Mouse (Mus musculus): ENCODE measurements around the gene Auts2.

Auts2 gene

DNA sequence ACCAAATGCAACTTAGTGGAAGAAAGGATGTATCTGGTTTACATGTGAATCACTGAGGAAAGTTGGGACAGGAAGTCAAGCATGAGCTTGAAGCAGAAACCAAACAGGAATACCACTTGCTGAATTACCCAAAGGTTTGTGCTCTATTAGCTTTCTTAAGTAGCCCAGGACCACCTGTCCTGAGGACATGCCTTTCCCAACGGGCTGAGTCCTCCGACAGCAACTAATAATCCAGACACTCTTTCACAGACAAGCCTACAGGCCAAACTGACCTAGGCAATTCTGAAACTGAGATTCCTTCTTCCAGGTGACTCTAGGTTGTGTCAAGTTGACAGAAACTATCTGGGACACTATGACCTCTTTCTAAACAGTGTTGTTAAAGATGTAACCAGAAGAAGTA, 44.2 kb downstream of the Auts2 start:
- no peak for DNase-seq

DNA sequence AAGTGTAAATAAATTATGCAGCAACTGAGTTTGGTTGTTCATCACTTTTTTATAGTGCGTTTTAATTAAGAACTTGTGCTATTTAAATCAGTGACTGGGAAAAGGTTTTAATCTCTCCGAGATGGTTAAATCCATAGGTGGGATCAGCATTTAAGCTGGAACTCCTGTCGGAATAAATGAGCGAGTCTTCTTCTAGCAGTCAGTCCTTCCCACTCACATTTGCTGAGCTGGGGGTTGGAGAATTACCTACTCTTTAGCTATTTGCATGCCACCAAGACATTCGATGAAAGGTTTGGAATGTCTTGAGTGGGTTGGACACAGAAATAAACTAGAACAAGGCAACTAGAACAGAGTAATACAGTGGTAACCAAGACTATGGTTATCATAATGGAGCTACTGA, 45.1 kb downstream of the Auts2 start:
- no peak for DNase-seq

DNA sequence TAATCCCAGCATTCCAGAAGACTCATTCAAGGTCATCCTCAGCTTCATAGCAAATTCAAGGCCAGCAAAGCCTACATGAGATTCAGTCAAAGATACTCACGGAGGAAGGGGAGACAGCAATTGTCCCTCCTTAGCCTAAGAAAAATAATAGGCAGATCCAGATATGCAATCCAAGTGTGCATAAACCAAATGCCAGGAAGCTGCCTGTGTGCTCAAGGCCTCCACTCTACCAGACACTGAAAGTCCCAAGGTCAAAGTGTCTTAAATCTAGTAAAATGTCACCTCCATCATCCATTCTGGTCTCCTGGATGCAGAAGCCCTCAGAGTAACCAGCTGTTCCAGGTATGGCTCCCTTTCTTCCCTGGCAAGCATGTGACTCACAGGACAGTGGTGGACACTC, 50.4 kb downstream of the Auts2 start:
- DNase-seq, result no peak

DNA sequence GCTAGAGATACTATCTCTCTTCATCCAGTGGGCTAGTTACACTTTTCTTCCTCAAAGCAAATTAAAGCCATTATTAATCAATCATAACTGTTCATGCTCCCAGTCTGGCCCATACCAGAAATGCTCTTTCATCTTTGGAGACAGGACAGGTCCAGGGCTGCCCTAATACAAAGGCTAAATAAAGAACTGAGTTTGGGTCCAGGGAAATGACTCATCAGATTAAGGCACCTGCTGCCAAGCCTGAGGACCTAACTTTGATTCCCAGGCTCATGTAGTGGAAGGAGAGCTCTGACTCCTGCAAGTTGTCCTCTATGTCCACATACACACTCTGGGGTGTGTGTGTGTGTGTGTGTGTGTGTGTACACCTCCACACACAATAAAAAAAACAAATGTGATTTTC, 51.1 kb downstream of the Auts2 start:
- peak; percentile 41 for DNase-seq

DNA sequence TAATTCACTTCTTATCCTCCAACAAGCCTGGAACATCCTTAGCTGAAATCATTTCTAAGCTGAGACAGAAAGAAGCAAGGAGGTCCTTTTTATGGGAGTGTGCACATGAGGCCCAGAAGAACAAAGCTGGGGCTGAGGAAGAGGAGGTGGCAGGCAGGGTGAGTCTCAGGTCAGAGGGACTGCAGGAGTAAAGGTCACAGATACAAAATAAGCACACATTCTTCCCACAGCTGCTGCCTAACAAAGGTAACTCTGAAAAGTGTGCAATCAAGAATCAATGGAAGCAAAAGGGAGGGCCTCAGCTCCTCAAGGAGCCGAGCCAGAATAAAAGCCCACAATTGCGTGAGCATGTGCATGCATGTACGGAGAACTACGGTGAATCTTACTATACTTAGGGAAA, 51.6 kb downstream of the Auts2 start:
- no peak for DNase-seq

DNA sequence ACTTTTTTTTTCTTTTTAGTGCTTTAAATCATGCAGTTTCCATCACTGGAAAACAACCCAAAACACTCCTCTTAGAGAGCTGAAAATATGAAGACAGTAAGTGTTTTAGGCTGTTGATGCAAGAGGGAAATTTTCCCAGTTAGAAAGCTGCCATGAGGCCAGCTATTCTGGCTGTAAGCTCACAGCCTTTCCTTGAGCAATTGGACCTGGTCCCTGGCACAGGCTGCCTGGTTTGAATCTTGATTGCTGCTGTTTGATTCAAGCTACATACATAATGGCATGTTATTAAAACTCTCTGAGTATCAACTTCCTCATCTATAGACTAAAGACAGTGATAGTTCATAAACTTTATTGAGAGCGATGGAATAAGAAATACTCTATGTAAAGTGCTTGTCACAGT, 52.8 kb downstream of the Auts2 start:
- DNase-seq, result peak; percentile 28

GRCm38 (mm10) chr5:132489736-132490313, 53.3 kb downstream of the Auts2 start:
- DNase-seq, result no peak

- no peak for DNase-seq
These were observed 56.3 kb downstream of the Auts2 start for GRCm38 (mm10) chr5:132486831-132487230.

GRCm38 (mm10) chr5:132485994-132486393, 57.1 kb downstream of the Auts2 start:
- no peak for DNase-seq

GRCm38 (mm10) chr5:132485448-132485847, 57.7 kb downstream of the Auts2 start:
- DNase-seq, result no peak

- DNase-seq, result no peak
These were observed 61.7 kb downstream of the Auts2 start for GRCm38 (mm10) chr5:132481476-132481875.

GRCm38 (mm10) chr5:132480461-132480860, 62.7 kb downstream of the Auts2 start:
- DNase-seq, result no peak

DNA sequence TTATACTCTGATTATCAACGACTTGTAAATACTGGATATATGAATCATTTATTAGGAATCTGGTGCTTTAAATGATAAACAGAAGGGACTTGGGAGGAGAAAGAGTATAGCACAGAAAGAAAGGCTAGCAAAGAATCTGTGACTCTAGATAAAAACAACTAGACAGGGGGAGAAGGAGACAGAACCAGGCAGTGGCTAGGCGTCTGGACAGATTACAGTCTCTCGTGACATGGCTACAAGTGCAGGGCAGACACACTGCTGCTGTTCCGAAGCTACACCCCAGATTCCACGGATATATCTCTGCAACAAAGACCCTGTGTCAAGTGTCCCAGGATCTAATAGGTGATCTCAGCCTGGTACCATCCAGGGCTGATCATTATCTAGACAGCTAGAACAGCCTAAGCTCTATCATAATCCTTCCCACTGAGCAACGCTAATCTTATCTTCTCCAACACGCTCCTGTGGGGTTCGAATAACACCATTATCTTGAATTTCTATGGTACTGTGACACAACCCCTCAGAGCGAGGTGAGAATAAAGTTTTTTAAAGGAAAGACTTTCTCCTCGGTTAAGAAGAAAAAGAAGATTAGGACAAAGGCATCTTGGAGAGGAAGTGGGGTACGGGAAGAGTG, 63.8 kb downstream of the Auts2 start:
- no peak for DNase-seq

GRCm38 (mm10) chr5:132477533-132477932, 65.6 kb downstream of the Auts2 start:
- no peak for DNase-seq

DNA sequence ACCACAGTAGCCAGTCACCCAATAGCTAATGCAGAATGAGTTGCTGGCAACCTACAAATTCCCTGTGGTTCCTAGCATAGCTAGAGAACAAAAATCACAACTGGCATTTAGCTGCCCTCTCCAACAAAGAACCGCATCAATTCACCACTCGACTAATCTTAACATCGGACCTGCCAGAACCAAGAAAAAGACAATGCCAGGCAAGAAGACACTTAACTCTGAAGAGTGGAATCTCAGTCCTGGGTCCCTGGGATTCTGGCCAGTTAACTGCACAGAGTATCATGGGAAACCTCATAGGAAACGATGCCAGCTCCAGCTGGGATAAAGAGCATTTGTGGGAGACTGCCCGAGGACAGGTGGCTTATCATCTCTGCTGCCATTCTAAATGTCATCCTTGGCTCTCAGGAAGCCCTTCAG, 70.2 kb downstream of the Auts2 start:
- peak; percentile 78 for DNase-seq

DNA sequence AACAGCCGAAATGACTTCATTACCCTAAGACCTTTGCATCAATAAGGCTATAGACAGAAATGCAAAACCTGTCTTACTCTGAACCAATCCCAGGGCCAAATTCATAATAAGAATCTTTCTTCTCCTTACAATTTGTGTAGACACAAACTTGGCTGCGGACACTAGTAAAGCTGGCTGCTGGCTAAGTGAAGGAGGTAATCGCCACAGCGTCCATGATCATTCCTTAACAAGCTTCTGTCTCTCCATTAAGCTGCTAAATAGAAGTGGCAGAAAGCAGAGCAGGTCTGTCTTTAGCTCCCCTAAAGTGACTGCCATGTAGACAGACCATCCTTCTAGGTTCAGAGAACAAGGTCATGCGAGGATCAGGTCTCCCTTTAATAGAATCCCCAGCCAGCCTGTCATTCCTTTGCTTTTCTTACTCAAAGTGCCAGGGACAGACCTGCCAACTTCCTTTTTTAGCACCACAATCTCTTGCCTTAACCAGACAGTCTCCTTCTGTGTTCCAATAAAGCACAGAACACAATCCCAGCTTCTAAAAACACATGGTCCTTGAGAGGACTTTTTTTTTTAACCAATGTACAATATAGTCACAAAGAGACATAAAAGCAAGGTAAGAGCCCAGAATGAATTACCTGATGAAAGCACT, 70.8 kb downstream of the Auts2 start:
- no peak for DNase-seq

- DNase-seq, result no peak
These were observed 75.8 kb downstream of the Auts2 start for GRCm38 (mm10) chr5:132467364-132467743.

DNA sequence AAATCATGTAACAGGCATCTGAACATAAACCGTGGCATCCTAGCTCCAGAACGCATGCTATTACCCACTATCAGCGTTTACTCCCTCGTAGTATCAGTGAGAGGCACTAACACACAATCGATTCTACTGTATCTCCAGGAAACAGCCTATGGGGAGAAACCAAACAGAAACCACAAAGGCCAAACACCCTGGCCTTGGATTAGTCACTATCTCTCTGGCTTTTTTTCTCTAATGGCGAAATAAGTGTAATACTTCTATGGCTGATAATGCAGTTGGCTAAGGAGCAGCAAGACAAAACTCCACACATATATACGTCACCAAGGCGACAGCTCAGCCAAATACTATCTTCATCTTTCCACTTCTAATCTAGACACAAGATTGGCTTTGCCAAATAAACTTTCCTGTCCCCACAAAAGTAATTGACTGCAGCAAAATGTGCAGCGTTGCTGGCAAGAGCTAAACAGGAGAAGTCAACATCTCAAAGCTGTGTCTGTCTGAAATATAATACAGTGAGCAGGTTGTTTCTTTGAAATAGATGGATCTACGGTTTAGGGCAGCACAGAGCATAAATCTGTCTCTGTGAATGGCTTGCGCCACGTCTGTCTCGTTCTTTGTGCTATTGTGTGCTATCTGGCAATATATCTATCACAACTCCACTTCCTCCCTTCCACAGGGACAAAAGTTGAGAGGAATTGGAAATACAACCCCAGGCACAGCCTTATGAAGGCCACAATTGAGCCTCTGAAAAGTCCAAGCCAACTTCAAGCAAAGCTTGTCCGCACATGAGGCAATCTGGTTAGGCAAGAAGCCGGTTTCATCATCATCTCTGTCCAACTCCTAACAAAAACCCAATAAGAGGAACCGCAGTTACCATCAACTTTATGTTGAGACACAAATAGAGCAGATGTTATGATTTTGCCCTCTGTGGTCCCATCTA, 76.4 kb downstream of the Auts2 start:
- DNase-seq, result no peak

DNA sequence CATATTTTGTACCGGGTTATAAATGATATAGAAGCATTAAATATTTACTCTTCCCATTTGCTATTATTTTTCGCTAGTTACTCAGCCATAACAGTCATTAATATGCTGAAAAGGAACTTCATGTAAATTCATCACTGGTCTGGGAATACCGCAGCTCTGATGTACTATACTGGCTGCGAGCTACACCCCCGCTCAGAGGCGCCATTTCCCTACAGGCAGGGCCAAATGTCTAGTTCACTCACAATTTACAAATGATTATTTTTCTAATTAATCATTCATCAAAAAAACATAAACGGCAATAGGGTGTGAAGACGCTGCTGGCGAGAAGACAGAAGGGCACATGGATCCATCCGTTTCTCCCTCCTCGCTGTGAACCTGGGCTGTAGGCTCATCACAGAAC, 80.6 kb downstream of the Auts2 start:
- DNase-seq, result no peak

- no peak for DNase-seq
These were observed 84.6 kb downstream of the Auts2 start for GRCm38 (mm10) chr5:132458498-132458897.

DNA sequence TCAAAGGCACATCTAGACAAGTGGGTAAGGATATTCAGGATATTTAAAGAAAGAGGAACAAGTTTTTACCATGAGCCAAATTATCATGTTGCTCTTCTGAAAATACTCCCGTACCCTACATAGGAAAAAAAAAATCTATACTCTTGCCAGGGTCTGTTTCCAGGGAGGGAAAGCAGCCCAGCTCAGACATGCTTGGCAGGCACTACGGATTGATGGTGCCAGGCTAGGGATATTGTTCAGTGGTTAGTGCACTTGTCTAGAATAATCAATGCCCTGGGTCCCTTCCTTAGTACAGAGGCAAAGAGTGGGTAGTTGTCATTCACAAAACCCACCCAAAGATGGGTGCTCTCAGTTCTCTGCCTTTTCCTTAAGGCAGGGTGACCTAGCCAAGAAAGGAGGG, 90.8 kb downstream of the Auts2 start:
- no peak for DNase-seq

DNA sequence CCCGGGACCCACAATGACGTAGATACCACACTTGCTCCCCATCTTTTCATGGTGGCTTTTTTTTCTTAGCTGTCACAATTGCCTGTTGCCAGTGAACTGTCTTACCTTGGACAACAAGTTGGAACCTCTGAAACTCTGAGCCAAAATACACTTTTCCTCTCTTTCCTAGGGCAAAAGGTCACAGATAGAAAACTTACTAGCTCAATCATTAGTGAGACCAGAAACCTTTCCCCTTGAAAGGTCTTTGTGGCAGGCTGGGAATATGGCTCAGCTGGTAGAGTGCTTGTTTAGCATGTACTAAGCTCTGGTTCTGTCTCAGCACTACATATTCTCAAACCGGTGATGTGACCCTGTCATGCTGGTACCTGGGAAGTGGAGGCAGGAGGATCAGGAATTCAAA, 93.1 kb downstream of the Auts2 start:
- DNase-seq, result no peak

GRCm38 (mm10) chr5:132448401-132449066, 94.6 kb downstream of the Auts2 start:
- DNase-seq, result no peak

Measured in cerebellum, adult 8-10 months (tissue).